Mouse (Mus musculus): Measurements from ENCODE around the gene Lrrc3c.

DNA sequence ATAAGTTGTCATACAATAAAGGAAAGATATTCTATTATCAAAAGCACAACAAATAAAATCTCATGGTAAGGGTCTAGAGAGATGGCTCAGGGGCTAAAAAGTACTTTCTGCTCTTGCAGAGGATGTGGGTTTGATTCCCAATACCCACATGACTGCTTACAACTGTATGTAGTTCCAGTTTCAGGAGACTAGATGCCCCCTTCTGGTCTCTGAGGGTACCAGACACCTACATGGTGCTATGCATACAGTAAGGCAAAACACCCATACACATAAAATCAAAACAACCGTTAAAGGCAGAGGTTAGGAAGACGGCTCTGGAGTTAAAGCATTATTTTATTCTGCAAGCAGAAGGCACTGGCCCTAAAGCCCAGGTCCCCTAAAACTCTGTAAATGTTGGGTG lies 5.9 kb downstream of the Lrrc3c start:
- TF ChIP-seq CTCF (IDR thresholded peaks at IDR 0.05; ENCODE audit: extremely low read depth, insufficient read depth, insufficient read length, insufficient replicate concordance) (no peak), POLR2A (IDR thresholded peaks at IDR 0.05; ENCODE audit: low read depth, low read length) (no peak)
